Mouse (Mus musculus) kidney, embryonic 14.5 days (tissue): ENCODE data around the gene Cdhr1. TPM values are rescaled to one million over a fixed set of nuclear protein-coding genes. Genes with fewer than 3 reads are reported as not detected.

ENCODE experiments used
- ATAC-seq: fragments of 200-750 bp; cut with Nextera tagmentation; 2 replicates; pipeline ENCODE4 v1.8.0; 2017; ENCODE audit warnings: moderate number of reproducible peaks, mild to moderate bottlenecking, moderate TSS enrichment, moderate library complexity; ENCODE audit not compliant: low FRiP score, low TSS enrichment
- H3K27ac ChIP-seq: fragments of 300-500 bp; sonication (generic); 2 replicates; pipeline ENCODE4 v1.5.1; 2014; ENCODE audit warnings: low read depth, mild to moderate bottlenecking, low read length, moderate library complexity, mixed read lengths
- H3K27me3 ChIP-seq: fragments of 300-500 bp; sonication (generic); 2 replicates; pipeline ENCODE4 v1.6.1; 2014; ENCODE audit warnings: mild to moderate bottlenecking, low read length; ENCODE audit not compliant: control insufficient read depth, insufficient read depth
- H3K36me3 ChIP-seq: fragments of 300-500 bp; sonication (generic); 2 replicates; pipeline ENCODE4 v1.6.1; 2014; ENCODE audit warnings: low read length, mixed read lengths; ENCODE audit not compliant: control insufficient read depth, insufficient read depth
- H3K4me1 ChIP-seq: fragments of 300-500 bp; sonication (generic); 2 replicates; pipeline ENCODE4 v1.6.1; 2014; ENCODE audit warnings: low read length, mixed read lengths; ENCODE audit not compliant: control insufficient read depth, insufficient read depth
- H3K4me2 ChIP-seq: fragments of 300-500 bp; sonication (generic); replicated peaks from 2 replicates; pipeline ENCODE4 v1.6.1; 2014; ENCODE audit warnings: low read depth, mild to moderate bottlenecking, low read length
- H3K4me3 ChIP-seq: fragments of 300-500 bp; sonication (generic); 2 replicates; pipeline ENCODE4 v1.5.1; 2014; ENCODE audit warnings: mild to moderate bottlenecking, low read length
- H3K9ac ChIP-seq: fragments of 300-500 bp; sonication (generic); 2 replicates; pipeline ENCODE4 v1.6.1; 2014; ENCODE audit warnings: low read depth, mild to moderate bottlenecking, low read length, moderate library complexity
- H3K9me3 ChIP-seq: fragments of 300-500 bp; sonication (generic); 2 replicates; pipeline ENCODE4 v1.6.1; 2016; ENCODE audit warnings: low read length; ENCODE audit not compliant: control insufficient read depth
- WGBS: fragments of 180-500 bp; shearing (Covaris S2); extraction: QIAGEN DNeasy Blood & Tissue Kit; methylation state at CpG from one replicate; pipeline ENCODE4 v1.1.7; 2014; 5-methylcytosine and 5-hydroxymethylcytosine counted together
- polyA plus RNA-seq: library from polyadenylated mRNA; unstranded; fragments of >200 nt; fragmentation: Nextera tagmentation; extraction: Ambion mirVana; gene quantifications from 2 replicates; pipeline ENCODE4 v1.2.1, GENCODE M21; 2014

Gene Cdhr1
- polyA plus RNA-seq, 1 experiment from 2014 or later = 5.6 TPM

DNA sequence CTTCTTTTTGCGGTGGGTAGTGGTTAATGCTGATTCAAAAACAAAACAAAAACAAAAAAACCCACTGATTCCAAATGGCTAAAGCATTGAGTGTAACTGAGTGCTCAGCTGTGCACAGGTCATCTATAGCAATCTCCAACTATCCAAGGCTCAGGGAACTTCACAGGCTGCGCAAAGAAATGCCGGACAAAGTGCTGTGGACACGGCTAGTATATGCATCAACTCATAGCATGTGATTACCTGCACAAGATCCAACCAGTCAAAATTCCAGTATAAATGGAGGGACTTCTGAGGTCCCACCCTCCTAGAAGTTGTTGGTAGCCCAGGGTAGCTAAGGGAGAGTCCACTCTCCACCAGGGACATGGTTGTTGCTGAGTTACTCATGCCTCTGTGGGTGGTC lies 21.1 kb upstream of the Cdhr1 start:
- Histone ChIP-seq H3K36me3 (peaks cover 36% of the 10 kb centered on the region), H3K4me3 (no peak overlapping the region), H3K4me1 (no peaks in the 10 kb centered on the region), H3K27ac (no peak overlapping the region), H3K9me3 (no peaks in the 10 kb centered on the region), H3K9ac (no peak overlapping the region), H3K4me2 (no peak overlapping the region), H3K27me3 (no peaks in the 10 kb centered on the region)
- ATAC-seq = 0 out of 2 replicates have a peak, but pooled peaks have one; percentile 24
- WGBS = 97% methylated on average over 4 of the region's 4 CpGs

GRCm38 (mm10) chr14:37113922-37114321 lies 15.8 kb upstream of the Cdhr1 start, which contains the start of gene 2610528A11Rik:
2610528A11Rik (minus strand) TSS chr14:37114022.
- no peak within 1 kb of the TSS for H3K27ac ChIP-seq
- no peak within 1 kb of the TSS for H3K9ac ChIP-seq
- no peak for ATAC-seq
- H3K27me3 ChIP-seq = no peaks in the 10 kb centered on the region
- H3K9me3 ChIP-seq = no peaks in the 10 kb centered on the region
- no peak within 1 kb of the TSS for H3K4me3 ChIP-seq
- no peaks in the 10 kb centered on the region; the same call in 1 of the 2 replicates for H3K4me1 ChIP-seq
- 51% methylated on average over 3 of the region's 3 CpGs for WGBS
- H3K36me3 ChIP-seq = no peaks in the 10 kb centered on the region
- no peak within 1 kb of the TSS for H3K4me2 ChIP-seq

GRCm38 (mm10) chr14:37112931-37113330 lies 14.8 kb upstream of the Cdhr1 start:
- no peak for ATAC-seq
- Histone ChIP-seq H3K27me3 (no peaks in the 10 kb centered on the region), H3K4me2 (no peak overlapping the region), H3K4me1 (no peaks in the 10 kb centered on the region; the same call in 1 of the 2 replicates), H3K9me3 (no peaks in the 10 kb centered on the region), H3K9ac (no peak overlapping the region), H3K27ac (no peak overlapping the region), H3K4me3 (no peak overlapping the region), H3K36me3 (no peaks in the 10 kb centered on the region)
- 96% methylated on average over 7 of the region's 7 CpGs for WGBS

DNA sequence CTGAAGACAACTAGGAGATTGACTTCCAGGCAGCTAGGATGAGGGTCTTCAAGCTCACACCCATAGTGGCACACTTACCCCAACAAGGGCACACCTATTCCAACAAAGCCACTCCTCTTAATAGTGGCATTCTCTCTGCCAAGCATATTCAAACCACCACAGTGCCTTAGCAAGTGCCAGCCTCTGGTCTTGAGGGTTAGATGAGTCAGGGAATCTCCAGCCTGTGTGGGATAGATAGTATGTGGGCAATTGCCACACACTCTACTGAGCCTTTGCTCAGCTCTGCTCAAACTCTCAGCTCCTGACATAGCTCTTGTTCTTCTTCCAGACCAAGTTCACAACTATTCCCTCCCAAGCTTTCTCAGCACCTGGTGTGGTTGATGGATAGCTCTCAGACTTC lies 13.2 kb upstream of the Cdhr1 start:
- H3K4me1 ChIP-seq = no peaks in the 10 kb centered on the region; the same call in 1 of the 2 replicates
- H3K4me2 ChIP-seq = no peak overlapping the region
- ATAC-seq = no peak
- no peaks in the 10 kb centered on the region for H3K27me3 ChIP-seq
- no peak overlapping the region for H3K27ac ChIP-seq
- H3K9ac ChIP-seq = no peak overlapping the region
- H3K9me3 ChIP-seq = no peaks in the 10 kb centered on the region
- H3K4me3 ChIP-seq = no peak overlapping the region
- H3K36me3 ChIP-seq = no peaks in the 10 kb centered on the region

DNA sequence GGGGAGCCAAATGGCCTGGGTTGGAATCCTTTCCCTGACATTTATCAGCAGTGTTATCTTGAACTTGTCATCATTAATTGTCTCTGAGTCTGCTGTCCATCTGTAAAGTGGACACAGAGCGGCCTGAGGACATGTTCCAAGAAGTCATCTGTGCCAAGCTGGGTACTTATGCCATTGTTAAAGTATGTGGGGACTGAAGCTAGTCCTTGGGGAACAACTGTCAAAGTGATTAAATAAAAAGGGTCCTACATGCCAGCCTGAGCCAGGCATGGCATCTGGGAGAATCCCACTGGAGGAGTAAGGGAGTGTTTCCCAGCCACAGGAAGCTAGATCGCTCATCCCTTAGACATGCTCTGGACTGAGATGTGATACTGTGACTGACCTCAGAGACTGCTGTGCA lies 12.3 kb upstream of the Cdhr1 start:
- WGBS = 44% methylated on average over 2 of the region's 2 CpGs

GRCm38 (mm10) chr14:37109975-37110374 lies 11.8 kb upstream of the Cdhr1 start:
- Histone ChIP-seq H3K9ac (no peak overlapping the region), H3K4me3 (no peak overlapping the region), H3K9me3 (no peaks in the 10 kb centered on the region), H3K36me3 (no peaks in the 10 kb centered on the region), H3K4me1 (peaks cover 3% of the 10 kb centered on the region; the same call in 1 of the 2 replicates), H3K27me3 (no peaks in the 10 kb centered on the region), H3K4me2 (no peak overlapping the region), H3K27ac (no peak overlapping the region)
- WGBS = 8% methylated on average over 9 of the region's 9 CpGs
- no peak for ATAC-seq

More for the DNA sequence above, 12.3 kb upstream of the Cdhr1 start:
- peaks cover 3% of the 10 kb centered on the region; the same call in 1 of the 2 replicates for H3K4me1 ChIP-seq
- no peak for ATAC-seq
- no peak overlapping the region for H3K4me2 ChIP-seq
- no peaks in the 10 kb centered on the region for H3K36me3 ChIP-seq
- no peak overlapping the region for H3K9ac ChIP-seq
- H3K4me3 ChIP-seq = no peak overlapping the region
- no peaks in the 10 kb centered on the region for H3K27me3 ChIP-seq
- no peaks in the 10 kb centered on the region for H3K9me3 ChIP-seq
- no peak overlapping the region for H3K27ac ChIP-seq

GRCm38 (mm10) chr14:37109460-37109859 lies 11.3 kb upstream of the Cdhr1 start:
- Histone ChIP-seq H3K9me3 (no peaks in the 10 kb centered on the region), H3K27ac (no peak overlapping the region), H3K4me3 (no peak overlapping the region), H3K9ac (no peak overlapping the region), H3K4me2 (no peak overlapping the region), H3K36me3 (no peaks in the 10 kb centered on the region), H3K27me3 (no peaks in the 10 kb centered on the region), H3K4me1 (peaks cover 3% of the 10 kb centered on the region; the same call in 1 of the 2 replicates)
- 50% methylated on average over 8 of the region's 8 CpGs for WGBS
- no peak for ATAC-seq

DNA sequence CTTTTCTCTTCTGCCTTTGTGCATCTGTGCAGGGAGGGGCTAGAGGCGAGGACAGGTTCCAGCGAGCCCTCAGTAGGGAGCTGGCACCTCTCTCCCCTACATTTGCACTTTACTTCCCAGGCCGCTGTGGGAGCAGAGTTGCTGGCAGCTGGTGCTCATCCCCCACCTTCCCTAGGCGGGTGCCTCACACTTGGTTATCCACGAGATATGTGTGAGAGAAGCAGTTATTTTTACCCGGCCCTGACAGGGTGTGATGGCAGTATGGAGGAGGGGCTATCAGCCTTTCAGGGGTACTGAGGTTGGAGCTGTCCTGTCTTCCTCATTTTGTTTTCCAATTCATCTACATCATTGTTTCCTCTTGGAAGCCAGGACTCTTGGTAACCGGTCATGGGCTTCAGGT lies 7.7 kb upstream of the Cdhr1 start:
- WGBS = 30% methylated on average over 7 of the region's 7 CpGs
- no peak overlapping the region for H3K27ac ChIP-seq
- H3K27me3 ChIP-seq = no peaks in the 10 kb centered on the region
- no peaks in the 10 kb centered on the region for H3K36me3 ChIP-seq
- peaks cover 3% of the 10 kb centered on the region; the same call in 1 of the 2 replicates for H3K4me1 ChIP-seq
- H3K4me3 ChIP-seq = no peak overlapping the region
- ATAC-seq = no peak
- H3K9me3 ChIP-seq = no peaks in the 10 kb centered on the region
- no peak overlapping the region for H3K9ac ChIP-seq
- H3K4me2 ChIP-seq = no peak overlapping the region

GRCm38 (mm10) chr14:37104747-37105146 lies 6.6 kb upstream of the Cdhr1 start:
- Histone ChIP-seq H3K27me3 (no peaks in the 10 kb centered on the region), H3K4me3 (no peak overlapping the region), H3K9ac (no peak overlapping the region), H3K4me2 (no peak overlapping the region), H3K9me3 (no peaks in the 10 kb centered on the region), H3K27ac (no peak overlapping the region), H3K36me3 (no peaks in the 10 kb centered on the region), H3K4me1 (0 out of 2 replicates have a peak, but pooled peaks cover 3% of the 10 kb centered on the region)
- 45% methylated on average over 5 of the region's 5 CpGs for WGBS
- ATAC-seq = peak; percentile 77
